Mouse (Mus musculus) C2C12 (cell line): Measurements from ENCODE around the gene Shb.

Source experiments
- CEBPB ChIP-seq: IDR thresholded peaks from one replicate; pipeline ENCODE4 v1.6.1; 2011; ENCODE audit warnings: low read depth, mild to moderate bottlenecking, control low read depth, moderate library complexity
- CTCF ChIP-seq: IDR thresholded peaks from one replicate; pipeline ENCODE4 v1.5.1; 2011; ENCODE audit not compliant: control insufficient read depth, insufficient read depth, insufficient read length
- MYOD1 ChIP-seq: IDR thresholded peaks from one replicate; pipeline ENCODE4 v1.6.1; 2011; ENCODE audit warnings: low read depth; ENCODE audit not compliant: control insufficient read depth, insufficient read length
- USF1 ChIP-seq: IDR thresholded peaks from one replicate; pipeline ENCODE4 v1.6.1; 2011; ENCODE audit warnings: low read depth, mild to moderate bottlenecking, control low read depth, moderate library complexity

DNA sequence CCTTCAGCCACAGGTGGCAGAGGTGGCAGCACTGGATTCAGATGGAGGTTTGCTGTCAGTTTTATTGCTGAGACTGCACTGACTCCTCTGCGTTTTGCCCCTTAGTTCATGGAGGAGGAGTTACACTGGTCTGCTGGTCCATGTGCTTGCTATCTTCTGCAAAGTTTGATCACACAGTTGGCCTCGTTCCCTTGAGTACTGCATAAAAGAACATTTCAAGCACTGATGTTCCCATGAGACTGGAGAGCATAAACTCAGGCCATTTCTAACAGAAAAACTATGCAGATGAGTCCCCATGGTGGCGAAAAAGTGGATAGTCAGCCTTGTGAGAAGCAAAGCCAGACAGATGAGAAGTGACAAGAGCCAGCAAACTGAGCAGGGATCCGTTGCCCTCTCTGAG is 155.7 kb downstream of the Shb start:
- TF ChIP-seq CTCF (no peak), USF1 (no peak), MYOD1 (no peak), CEBPB (no peak)
